Mouse (Mus musculus): ENCODE measurements around the gene Zc3h7b. TPM values are rescaled to one million over a fixed set of nuclear protein-coding genes. Genes with fewer than 3 reads are reported as not detected.
A peak's percentile ranks its signal among the peaks of the same experiment; 100 is the strongest.
"Not testable (repeated sequence)": the region's sequence is repeated elsewhere in the genome, so short reads cannot be mapped to it uniquely, and the experiment has no call there.

Gene Zc3h7b
- total RNA-seq, 4 experiments from 2014 or later = 61.4 to 72.3 (median 65.5) TPM

- no peak for DNase-seq (ENCODE audit: low spot score)
These were observed 5.6 kb upstream of the Zc3h7b start for GRCm38 (mm10) chr15:81739296-81739695.

GRCm38 (mm10) chr15:81739924-81740323 lies 4.9 kb upstream of the Zc3h7b start:
- no peak for DNase-seq (ENCODE audit: low spot score)

- not testable (repeated sequence) for DNase-seq (ENCODE audit: low spot score)
These were observed 2.5 kb upstream of the Zc3h7b start for GRCm38 (mm10) chr15:81742368-81742767.

- peak; percentile 22 for DNase-seq (ENCODE audit: low spot score)
These were observed 801 bp downstream of the Zc3h7b start for GRCm38 (mm10) chr15:81745601-81746114.

GRCm38 (mm10) chr15:81749742-81750141 lies 4.9 kb downstream of the Zc3h7b start:
- DNase-seq (ENCODE audit: low spot score) = peak; percentile 24

- DNase-seq (ENCODE audit: low spot score) = no peak
These were observed 8.8 kb downstream of the Zc3h7b start for GRCm38 (mm10) chr15:81753669-81754068.

GRCm38 (mm10) chr15:81758701-81759100 lies 13.8 kb downstream of the Zc3h7b start:
- no peak for DNase-seq (ENCODE audit: low spot score)

GRCm38 (mm10) chr15:81759542-81759941 lies 14.7 kb downstream of the Zc3h7b start:
- no peak for DNase-seq (ENCODE audit: low spot score)

GRCm38 (mm10) chr15:81760361-81761079 lies 15.7 kb downstream of the Zc3h7b start:
- DNase-seq (ENCODE audit: low spot score) = no peak

GRCm38 (mm10) chr15:81761381-81761780 lies 16.5 kb downstream of the Zc3h7b start:
- DNase-seq (ENCODE audit: low spot score) = no peak

- DNase-seq (ENCODE audit: low spot score) = no peak
These were observed 17.1 kb downstream of the Zc3h7b start for GRCm38 (mm10) chr15:81761959-81762358.

- DNase-seq (ENCODE audit: low spot score) = no peak
These were observed 19.7 kb downstream of the Zc3h7b start for GRCm38 (mm10) chr15:81764573-81764972.

GRCm38 (mm10) chr15:81765651-81766050 lies 20.8 kb downstream of the Zc3h7b start:
- no peak for DNase-seq (ENCODE audit: low spot score)

GRCm38 (mm10) chr15:81766439-81766838 lies 21.6 kb downstream of the Zc3h7b start:
- DNase-seq (ENCODE audit: low spot score) = no peak

- no peak for DNase-seq (ENCODE audit: low spot score)
These were observed 24.2 kb downstream of the Zc3h7b start for GRCm38 (mm10) chr15:81769037-81769436.

GRCm38 (mm10) chr15:81772431-81773120 lies 27.7 kb downstream of the Zc3h7b start:
- peak; percentile 30 for DNase-seq (ENCODE audit: low spot score)

- peak; percentile 54 for DNase-seq (ENCODE audit: low spot score)
These were observed 29.8 kb downstream of the Zc3h7b start for GRCm38 (mm10) chr15:81774505-81775171.

- DNase-seq (ENCODE audit: low spot score) = no peak
These were observed 32.0 kb downstream of the Zc3h7b start for GRCm38 (mm10) chr15:81776631-81777422.

- no peak for DNase-seq (ENCODE audit: low spot score)
These were observed 37.0 kb downstream of the Zc3h7b start for GRCm38 (mm10) chr15:81781816-81782215.

- no peak for DNase-seq (ENCODE audit: low spot score)
These were observed 39.9 kb downstream of the Zc3h7b start for GRCm38 (mm10) chr15:81784762-81785161.

GRCm38 (mm10) chr15:81785701-81786100 lies 40.8 kb downstream of the Zc3h7b start:
- no peak for DNase-seq (ENCODE audit: low spot score)
